Mouse (Mus musculus) right cerebral cortex, postnatal 25 days (tissue): ENCODE data around the gene Radil.
A peak's percentile ranks its signal among the peaks of the same experiment; 100 is the strongest.

ENCODE experiments used
- DNase-seq: peaks from one replicate; pipeline ENCODE4 v3.0.0; 2022

Radil gene

DNA sequence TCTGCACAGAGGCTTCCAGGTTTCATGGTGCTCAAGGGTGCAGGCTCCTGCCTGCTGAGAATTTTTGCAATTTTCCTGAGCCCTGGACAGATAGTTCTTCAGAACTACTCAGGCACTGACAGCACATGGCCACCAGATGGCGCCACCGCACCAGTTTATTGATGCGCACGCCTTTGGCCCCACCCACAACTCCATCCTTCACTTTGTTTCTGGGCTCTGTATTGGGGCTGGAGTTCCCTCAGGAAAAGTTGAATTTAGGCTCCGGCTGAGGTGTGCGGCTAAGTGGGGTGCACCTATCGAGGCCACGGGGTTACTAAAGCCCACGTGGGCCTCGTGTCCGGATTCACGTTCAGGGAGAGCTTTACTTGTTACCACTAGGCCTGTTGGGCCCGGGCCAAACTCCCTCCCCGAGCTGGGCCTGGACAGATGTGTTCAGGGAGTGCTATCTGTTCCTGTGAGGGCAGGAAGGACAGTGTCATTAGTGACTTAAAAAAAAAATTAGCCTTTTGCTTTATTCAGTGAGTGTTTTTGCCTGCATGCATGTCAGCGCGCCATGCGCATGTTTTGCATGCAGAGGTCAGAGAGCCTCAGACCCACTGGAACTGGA is 72.0 kb downstream of the Radil start:
- peak; percentile 77 for DNase-seq

DNA sequence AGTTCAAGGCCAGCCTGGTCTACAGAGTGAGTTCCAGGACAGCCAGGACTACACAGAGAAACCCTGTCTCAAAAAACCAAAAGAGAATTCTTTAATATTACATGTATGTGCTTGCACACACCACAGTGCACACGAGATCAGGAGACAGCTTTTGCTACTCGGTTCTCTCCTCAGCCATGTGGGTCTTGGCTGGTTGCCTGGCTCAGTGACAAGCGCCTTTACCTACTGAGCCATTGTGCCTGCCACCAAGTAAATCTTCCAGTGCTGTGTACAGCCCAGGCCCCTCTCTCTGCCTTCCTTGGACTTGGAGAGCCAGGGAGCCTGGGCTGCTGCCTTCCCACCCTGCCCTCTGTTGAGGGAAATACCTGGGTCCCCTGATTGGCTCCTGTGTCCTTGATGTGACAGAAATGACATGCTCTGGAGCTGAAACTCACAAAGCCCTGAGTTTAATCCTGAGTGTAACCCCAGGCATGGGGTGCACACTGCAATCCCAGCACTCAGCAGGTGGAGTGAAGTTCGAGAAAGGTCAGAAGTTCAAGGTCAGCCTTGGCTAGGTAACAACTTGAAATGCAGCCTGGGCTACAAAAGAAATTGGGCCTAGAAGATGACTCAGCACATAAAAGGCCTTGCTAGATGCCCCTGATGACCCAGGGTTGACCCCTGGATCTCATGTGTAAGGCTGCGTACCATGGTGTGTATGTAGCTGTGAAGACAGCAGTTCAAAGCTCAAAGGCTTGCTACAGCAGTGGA is 72.9 kb downstream of the Radil start:
- DNase-seq, result no peak

DNA sequence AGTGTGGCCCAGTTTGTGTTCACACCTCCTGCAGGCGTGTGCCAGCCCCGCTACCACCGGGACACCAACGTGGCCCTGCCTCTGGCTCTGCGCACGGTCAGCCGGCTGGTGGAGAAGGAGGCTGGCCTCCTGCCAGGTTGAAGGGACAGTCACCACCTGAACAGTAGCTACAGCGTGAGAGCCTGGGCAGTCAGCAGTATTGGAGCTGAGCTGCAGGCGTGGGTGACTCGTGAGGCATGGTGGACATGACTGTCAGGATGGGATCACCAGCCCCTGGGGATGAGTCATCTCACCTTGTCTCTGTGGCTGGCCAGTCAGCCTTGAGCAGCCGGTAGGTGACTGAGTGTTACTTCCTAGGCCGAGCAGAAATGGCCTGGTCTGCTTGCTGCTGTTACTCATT is 73.6 kb downstream of the Radil start:
- DNase-seq, result no peak

DNA sequence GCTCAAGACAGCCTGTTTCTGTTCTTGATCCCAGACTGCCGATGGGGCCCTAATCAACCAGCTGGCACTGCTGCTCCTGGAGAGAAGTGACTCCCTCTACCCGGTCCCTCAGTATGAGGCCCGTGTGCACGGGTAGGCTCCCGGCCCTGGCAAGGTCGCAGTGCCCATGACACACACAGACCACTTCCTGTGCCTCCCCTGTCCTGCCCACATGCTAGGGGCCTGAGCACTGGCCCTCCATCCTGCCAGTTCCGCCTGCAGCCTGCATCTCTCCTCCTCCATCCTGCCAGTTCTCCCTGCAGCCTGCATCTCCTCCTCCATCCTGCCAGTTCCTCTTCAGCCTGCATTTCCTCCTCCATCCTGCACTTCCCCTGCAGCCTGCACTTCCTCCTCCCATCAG is 75.2 kb downstream of the Radil start:
- DNase-seq, result no peak

DNA sequence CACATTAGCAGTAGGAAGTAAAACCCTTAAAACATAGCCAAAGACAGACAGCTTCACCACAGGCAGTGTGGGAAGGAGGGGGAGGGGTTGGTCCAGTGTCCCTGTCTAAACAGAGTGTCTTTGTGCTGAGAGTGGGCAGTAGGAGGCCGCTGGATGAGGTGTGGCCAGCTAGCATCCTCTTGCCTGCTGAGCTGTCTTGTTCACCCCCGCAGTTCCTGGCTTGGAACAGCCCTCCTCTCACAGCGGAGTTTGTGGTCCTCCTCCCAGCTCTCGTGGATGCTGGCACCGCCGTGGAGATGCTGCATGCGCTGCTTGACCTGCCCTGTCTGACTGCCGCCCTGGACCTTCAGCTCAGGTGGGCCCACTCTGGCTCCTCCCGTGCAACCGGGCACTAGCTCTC is 77.2 kb downstream of the Radil start:
- DNase-seq, result peak; percentile 62

DNA sequence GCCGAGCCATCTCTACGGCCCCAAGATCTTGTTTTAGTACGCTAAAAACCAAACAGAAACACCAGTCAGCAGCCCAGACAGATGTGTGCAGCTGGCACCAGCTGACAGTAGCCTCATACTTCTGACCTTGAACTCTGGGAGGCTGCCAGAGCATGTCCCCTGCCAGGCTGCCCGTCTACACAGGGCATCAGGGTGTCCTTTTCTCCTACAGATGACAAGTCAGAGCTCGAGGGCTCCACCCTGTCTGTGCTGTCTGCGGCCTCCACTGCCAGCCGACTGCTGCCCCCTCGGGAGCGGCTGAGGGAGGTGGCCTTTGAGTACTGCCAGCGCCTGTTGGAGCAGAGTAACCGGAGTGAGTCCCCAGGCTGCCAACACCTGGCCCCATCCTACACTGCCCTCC is 81.1 kb downstream of the Radil start:
- DNase-seq, result no peak

DNA sequence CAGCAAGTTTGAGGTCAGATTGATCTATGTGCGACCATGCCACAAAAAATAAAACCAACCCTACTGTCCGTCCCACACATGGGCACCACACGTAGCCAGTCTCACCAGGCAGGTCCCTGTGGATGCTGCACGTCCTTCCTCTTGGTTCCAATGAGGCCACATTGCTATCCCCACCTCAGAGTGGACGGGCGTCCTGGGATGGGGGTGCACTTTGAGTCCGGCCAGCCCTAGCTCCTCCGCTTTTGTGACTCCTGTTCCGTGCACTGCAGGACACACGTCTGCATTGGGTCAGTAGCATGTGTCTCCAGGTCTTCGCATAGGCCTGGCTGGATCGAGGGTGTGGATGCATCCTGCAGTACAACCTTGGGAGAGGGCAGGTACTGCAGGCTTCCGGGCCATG is 82.5 kb downstream of the Radil start:
- DNase-seq, result no peak

DNA sequence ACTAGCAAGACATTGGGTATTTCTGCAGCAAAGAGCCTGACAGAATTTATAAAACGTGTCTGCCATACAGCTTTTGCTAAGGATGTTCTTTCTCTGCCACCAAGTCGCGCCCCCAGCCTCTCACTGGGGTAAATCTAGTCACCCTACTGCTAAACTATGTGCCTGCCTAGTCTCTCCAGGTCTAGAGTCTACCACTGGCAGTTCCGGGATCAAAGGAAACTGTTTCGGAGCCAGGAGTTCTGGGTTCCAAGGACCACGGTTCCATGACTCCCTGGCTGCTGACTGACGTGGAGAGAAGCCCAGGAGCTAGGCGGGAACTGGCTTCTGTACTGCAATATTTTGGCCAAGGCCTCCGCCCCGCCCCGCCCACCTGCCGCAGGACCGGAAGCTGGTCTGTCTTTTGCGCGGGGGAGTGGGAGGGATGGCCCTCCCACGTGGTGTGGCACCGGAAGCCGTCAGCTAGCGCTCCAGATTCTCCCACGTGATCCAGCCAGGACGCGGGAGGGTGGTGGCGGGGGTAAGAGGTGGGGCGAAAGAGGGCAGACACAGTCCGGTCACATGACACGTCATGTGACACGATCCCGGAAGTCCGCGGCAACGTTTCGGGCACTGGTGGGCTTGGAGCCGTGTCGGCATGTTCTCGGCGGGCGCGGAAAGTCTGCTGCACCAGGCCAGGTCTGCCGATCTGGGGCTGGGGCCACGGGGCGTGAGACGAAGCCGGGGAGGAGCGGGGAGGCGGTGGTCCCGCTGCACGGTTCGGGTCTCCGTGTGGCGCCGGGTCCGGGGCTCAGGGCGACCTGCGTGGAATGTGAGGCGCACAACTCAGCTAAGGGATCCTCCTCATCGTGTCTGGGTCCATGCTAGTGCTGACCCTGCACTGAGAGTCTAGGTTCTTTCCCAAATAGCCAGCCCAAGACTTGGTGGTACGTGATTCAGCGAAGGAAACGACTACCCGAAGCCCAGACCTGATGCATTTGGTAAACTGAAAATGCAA is 87.1 kb downstream of the Radil start, which contains the start of gene Ap5z1:
TSS of gene Ap5z1 (plus strand) at position 484 of the 994 bp plus-strand sequence.
- peak; percentile 88 for DNase-seq

DNA sequence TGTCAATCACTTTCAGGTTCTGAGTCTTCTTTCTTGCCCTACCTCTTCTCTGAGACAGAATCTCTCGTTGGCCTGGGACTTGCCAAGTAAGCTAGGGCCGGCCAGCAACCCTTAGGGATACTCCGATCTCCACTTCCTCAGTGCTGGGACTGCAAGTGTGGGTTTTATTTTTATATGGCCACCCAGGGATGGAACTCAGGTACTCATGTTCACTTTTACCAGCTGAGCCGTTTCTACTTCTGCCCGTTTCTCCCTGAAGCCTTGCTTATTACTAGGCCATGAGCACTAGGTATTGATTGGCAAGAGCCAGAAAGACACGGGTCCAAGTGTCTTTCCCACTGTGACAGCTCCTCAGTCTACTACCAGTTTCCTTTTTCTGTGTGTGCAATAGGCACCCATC is 87.9 kb downstream of the Radil start:
- no peak for DNase-seq

DNA sequence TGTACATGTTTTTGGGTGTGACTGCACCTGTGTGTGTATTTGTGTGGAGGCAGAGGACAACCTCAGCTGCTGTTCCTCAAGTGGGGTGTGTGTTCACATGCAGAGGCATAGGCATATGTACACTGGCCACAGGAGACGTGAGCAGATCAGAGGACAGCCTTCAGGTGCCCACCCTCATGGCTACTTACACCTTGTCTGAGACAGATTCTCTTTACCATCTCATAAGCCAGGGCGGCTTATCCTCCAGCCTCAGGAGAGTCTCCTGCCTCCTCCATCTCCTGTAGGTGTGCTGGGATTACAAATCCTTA is 88.3 kb downstream of the Radil start:
- no peak for DNase-seq

DNA sequence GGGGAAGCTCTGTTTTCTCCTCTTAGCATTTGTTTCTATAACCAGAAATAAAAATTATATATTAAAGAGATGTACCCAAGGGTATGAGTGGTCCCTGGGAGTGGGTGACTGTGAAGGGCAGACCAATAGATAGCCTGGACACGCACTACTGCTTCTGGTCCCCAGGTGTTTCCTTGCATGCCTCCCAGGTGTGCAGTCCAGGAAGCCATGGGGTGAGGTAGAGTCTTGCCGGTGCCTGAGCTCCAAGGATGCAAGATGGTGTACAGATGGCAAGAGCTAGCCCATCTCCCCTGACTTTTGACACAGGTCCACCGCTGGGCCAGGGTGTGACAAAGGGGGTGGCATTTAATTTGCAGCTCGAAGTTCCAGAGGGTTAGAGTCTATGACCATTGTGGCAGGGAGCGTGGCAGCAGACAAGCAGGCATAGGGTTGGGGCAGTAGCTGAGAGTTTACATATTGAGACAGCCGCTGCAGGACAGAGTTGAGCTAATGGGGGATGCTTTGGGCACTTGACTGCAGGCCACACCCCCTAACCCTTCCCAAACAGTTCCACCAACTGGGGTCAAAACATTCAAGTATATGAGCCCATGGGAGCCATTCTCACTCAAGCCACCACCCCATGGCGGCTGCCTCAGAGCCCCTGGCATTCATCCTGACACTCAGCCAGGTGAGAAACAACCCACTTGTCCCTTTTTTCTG is 88.8 kb downstream of the Radil start:
- no peak for DNase-seq

DNA sequence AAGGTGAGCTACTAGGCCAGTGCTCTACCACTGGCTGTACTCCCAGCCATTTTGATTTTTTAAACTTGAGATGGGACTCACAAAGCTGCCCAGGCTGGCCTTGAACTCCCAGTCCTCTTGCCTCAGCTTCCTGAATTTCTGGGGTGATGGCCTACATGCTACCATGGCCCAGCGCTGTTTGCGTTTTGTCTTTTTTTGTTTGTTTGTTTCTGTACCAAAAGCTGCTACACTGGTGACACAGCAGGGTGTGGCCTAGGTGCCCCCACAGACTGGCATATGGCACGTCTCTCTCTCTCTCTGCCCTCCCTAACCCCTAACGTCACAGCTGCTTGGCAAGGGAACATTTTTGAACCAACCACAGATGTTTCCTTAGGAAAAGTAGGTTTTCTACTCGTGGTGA is 91.1 kb downstream of the Radil start:
- DNase-seq, result no peak

DNA sequence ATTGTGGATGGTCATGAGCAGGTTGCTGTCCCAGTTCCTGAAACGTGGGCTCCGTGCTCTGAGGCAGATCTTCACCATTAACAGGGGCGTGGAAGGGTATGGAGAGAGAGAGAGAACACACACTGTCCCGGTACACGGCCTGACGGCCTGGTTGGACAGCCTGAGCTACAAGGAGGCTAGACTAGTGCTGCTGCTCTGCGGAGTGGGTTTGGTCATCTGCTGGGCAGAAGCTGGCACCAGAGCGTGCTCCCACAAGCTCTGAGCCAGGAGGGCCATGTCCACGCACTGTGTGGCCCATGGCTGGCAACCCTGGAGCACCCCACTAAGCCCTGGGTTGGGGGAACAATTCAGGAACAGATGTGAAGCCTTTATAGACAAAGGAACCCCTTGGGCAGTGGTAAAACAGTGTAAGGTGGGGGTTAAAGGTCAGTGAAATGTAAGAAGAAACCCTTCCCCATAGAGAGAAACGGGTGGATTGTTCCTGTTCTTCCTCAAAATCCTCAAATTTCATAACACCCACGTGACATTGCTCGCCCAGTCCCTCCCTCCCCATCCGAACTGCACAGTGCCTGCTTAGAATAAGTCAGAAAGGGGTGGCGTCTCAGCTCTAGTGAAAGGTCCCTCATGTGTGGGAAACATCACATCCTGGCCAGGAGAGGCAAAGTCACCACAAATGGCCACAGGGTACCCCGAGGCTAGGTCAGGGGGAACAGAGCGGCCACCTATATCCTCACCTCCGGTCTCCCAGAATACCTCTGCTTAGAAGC is 91.9 kb downstream of the Radil start:
- no peak for DNase-seq

DNA sequence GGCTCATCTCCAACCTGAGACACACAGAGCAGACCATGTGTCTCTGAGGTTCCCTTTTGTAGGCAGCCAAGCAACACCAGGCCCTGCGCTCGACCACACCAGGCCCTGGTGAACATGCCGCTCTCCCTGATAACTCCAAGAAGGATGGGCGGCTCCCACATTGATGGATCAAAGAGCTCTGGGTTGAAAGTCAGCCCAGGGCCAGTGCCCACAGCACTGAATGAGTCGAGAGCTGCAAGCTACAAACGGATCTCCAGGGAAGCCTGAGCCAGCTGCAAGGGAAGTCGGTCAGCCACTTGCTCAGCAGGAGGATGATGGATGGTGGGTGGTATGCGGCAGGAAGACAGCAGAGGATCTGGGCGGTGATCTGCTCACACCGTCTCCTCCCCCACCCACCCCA is 93.6 kb downstream of the Radil start:
- DNase-seq, result peak; percentile 43

DNA sequence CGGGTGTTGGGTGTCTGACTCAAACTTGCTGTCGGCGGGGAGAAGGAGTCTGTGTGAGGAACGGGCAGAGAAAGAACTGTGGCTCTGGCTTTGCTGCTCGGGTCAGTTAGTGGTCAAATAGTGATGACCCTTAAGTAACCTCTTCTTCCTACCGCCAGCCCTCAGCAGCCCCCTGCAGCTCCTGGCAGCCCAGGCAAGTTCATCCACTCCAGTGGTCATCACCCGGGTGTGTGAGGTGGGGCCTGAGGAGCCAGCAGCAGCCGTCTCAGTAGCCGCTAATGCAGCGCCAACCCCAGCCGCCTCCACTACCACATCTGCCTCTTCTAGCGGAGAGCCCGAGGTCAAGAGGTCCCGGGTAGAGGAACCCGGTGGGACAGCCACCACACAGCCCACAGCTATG is 94.6 kb downstream of the Radil start:
- no peak for DNase-seq

DNA sequence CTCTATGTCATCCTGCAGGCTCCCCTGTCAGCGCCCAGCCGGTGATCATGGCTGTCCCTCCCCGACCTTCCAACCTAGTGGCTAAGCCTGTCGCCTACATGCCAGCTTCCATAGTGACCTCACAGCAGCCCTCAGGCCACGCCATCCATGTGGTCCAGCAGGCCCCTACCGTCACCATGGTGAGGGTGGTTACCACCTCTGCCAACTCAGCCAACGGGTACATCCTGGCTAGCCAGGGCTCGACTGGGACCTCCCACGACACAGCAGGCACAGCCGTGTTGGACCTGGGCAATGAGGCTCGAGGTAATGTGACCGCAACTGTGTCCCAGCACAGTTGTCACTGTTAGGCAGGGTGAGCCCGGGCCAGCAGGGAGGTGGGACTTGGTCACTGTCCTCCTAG is 97.2 kb downstream of the Radil start:
- no peak for DNase-seq

DNA sequence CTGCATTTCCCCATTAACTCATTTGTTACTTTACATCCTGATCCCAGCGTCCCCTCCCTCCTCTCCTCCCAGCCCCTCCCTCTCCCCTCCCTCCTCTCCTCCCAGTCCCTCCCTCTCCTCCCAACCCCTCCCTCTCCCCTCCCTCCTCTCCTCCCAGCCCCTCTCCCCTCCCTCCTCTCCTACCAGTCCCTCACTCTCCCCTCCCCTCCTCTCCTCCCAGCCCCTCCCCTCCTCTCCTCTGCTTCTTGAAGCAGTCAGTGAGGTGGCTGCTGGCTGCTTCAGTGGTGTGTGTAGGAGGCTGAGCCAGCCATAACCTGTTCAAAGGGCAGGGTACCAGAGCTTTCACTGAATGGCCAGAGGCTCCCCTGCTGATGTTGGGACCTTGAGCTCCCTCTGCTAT is 99.1 kb downstream of the Radil start:
- no peak for DNase-seq

DNA sequence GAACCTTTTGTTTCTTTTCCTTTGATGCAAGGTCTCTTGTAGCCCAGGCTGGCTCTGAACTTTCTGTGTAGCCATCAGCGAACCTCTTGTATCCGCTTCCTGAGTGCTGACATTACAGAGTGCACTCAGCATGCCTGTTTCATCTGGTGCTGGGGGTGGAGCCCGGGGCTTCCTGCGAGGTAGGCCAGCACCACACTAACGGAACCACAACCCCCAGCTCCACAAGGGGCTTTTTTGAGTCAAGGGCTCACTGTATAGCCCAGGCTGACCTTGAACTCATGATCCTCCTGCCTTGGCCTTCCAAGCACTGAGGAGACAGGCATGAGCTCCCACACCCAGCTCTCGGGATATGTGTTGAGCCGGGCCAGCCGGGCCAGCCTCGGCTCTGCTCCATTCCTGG is 100.1 kb downstream of the Radil start:
- DNase-seq, result no peak

DNA sequence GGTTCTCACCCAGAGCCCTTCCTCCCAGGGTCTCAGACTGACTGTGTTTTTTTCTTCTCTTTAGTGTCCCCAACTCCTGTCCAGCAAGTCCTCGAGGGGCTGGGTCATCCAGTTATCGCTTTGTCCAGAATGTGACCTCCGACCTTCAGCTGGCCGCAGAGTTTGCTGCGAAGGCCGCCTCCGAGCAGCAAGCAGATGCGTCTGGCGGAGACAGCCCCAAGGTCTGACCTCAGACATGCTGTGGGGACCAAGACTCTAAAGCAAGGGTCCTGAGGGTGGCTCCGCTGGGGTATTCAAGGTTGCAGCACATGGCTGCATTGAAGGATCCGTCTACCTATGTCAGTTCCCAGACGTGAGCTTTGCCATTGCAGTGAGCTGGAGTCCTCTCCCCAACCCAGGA is 102.3 kb downstream of the Radil start:
- DNase-seq, result no peak

DNA sequence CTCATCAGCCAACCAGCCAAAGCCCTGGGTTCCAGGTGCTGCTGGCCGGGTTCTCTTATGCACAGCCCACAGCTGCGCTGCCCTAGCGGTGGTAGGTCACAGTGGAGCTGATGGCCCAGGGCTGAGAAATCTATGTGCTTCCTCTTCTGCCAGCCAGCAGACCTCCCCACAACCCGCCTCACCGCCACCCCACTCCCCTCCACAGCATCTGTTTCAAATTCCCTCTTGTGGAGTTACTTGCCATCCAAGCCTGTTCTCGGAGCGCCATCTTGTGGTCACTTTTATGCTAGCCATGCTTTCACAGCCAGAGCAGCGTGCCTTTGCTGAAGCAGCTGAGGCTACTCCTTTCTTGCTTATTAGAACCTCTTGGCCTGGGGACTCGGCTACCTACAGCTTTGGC is 102.8 kb downstream of the Radil start:
- peak; percentile 85 for DNase-seq

DNA sequence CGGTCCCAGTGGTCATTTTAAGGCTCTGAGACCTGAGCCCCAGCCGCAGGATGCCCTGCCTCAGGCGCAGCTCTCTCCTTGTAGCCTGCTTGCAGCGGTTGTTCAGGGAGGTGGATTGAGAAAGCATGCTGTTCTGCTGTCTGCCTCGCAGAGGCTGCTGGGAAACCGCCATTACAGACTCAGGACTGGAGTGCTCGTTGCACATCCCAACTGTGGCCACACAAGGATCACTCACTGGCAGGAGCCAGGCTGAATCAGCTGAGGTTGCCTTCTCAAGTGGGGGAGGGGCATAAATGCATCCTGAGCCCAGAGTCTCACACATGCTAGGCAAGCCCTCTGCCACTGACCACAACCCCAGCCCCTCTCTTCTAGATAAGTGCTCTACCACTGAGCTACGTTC is 105.2 kb downstream of the Radil start:
- no peak for DNase-seq

DNA sequence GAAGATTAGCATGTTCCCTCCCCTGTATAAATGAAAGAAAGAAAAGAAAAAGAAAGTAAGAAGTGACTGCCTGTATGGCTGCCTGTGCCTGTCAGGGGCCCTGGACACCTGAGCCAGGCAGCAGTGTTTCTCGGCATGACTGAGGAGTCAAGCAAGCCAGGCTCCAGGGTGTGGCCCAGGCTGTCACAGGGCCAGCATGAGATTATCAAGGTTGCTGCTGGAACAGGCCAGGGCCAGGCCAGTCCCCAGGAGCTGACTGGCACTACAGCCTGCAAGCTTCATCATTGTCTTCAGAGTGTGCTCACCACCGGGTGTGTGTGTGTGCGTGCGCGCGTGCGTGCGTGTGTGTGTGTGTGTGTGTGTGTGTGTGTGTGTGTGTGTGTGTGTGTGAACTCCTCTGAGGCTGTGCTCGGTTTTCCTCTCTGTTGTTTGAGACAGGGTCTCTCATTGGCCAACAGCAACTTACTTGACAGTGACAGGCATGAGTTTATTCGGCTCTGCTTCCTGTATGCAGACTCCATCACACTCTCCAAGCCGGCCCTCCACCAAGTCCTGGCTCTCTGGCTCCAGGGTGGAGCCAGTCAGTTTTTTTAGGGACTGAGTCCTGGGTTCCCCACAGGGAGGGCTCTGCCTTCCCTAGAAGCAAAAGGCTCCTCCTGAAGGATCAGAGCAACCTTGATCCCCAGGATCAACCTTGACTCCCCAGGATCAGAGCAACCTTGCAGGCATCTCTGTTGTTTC is 105.9 kb downstream of the Radil start:
- DNase-seq, result no peak
